Mouse (Mus musculus): ENCODE measurements around the gene Herc6.
"Not testable (repeated sequence)": the region's sequence is repeated elsewhere in the genome, so short reads cannot be mapped to it uniquely, and the experiment has no call there.

Gene Herc6

GRCm38 (mm10) chr6:57580881-57581548 lies at the start of gene Herc6:
Gene Herc6, plus strand, starts transcription at chr6:57581000.
- peak; percentile 58 to 61 for DNase-seq

- no peak for DNase-seq
Observed at GRCm38 (mm10) chr6:57531011-57531410, 49.8 kb upstream of the Herc6 start.

GRCm38 (mm10) chr6:57531441-57531840 lies 49.4 kb upstream of the Herc6 start:
- no peak for DNase-seq

GRCm38 (mm10) chr6:57532022-57532421 lies 48.8 kb upstream of the Herc6 start:
- no peak for DNase-seq

- DNase-seq: no peak
Observed at GRCm38 (mm10) chr6:57533410-57533809, 47.4 kb upstream of the Herc6 start.

- peak in 1 of 2 experiments; percentile 14 for DNase-seq
Observed at GRCm38 (mm10) chr6:57534231-57534610, 46.6 kb upstream of the Herc6 start.

- peak; percentile 50 to 58 for DNase-seq
Observed at GRCm38 (mm10) chr6:57534611-57535286, 46.1 kb upstream of the Herc6 start.

GRCm38 (mm10) chr6:57535386-57535936 lies 45.3 kb upstream of the Herc6 start, which contains the start of gene Ppm1k:
Gene Ppm1k, minus strand, starts transcription at chr6:57535468.
- DNase-seq: peak; percentile 96 to 97

GRCm38 (mm10) chr6:57535971-57536669 lies 44.7 kb upstream of the Herc6 start:
- peak; percentile 38 to 51 for DNase-seq

- no peak for DNase-seq
Observed at GRCm38 (mm10) chr6:57537887-57538286, 42.9 kb upstream of the Herc6 start.

GRCm38 (mm10) chr6:57540950-57541498 lies 39.8 kb upstream of the Herc6 start:
- DNase-seq: no peak

- peak in 1 of 2 experiments; percentile 14 for DNase-seq
Observed at GRCm38 (mm10) chr6:57541737-57542335, 39.0 kb upstream of the Herc6 start.

- DNase-seq: not testable (repeated sequence)
Observed at GRCm38 (mm10) chr6:57543591-57543990, 37.2 kb upstream of the Herc6 start.

- no peak for DNase-seq
Observed at GRCm38 (mm10) chr6:57544866-57545265, 35.9 kb upstream of the Herc6 start.

- DNase-seq: no peak
Observed at GRCm38 (mm10) chr6:57551211-57551796, 29.5 kb upstream of the Herc6 start.

GRCm38 (mm10) chr6:57557796-57558317 lies 22.9 kb upstream of the Herc6 start:
- DNase-seq: no peak

GRCm38 (mm10) chr6:57563454-57563853 lies 17.3 kb upstream of the Herc6 start:
- DNase-seq: no peak

- no peak for DNase-seq
Observed at GRCm38 (mm10) chr6:57565452-57565851, 15.3 kb upstream of the Herc6 start.

- DNase-seq: no peak
Observed at GRCm38 (mm10) chr6:57567630-57568029, 13.2 kb upstream of the Herc6 start.

GRCm38 (mm10) chr6:57570170-57570974 lies 10.4 kb upstream of the Herc6 start:
- peak; percentile 62 to 68 for DNase-seq

- no peak for DNase-seq
Observed at GRCm38 (mm10) chr6:57571587-57571986, 9.2 kb upstream of the Herc6 start.

Data from B cell, adult 2 months (primary cell).